Mouse (Mus musculus) regulatory T cell (primary cell): ENCODE measurements around the gene Kif22.
"Not testable (repeated sequence)": the region's sequence is repeated elsewhere in the genome, so short reads cannot be mapped to it uniquely, and the experiment has no call there.

Source experiments
- in situ Hi-C: fragments of 300-600 bp; cut with MboI, MseI; formaldehyde crosslinking; loops from one replicate; pipeline ENCODE4 v1.15.1; 2025; ENCODE audit warnings: high pct_unique_total_duplicates

Gene Kif22

GRCm38 (mm10) chr7:127041851-127042672, at the start of gene Kif22:
Gene Kif22, minus strand, starts transcription at chr7:127042471.
- in situ Hi-C loops: no loop called here

DNA sequence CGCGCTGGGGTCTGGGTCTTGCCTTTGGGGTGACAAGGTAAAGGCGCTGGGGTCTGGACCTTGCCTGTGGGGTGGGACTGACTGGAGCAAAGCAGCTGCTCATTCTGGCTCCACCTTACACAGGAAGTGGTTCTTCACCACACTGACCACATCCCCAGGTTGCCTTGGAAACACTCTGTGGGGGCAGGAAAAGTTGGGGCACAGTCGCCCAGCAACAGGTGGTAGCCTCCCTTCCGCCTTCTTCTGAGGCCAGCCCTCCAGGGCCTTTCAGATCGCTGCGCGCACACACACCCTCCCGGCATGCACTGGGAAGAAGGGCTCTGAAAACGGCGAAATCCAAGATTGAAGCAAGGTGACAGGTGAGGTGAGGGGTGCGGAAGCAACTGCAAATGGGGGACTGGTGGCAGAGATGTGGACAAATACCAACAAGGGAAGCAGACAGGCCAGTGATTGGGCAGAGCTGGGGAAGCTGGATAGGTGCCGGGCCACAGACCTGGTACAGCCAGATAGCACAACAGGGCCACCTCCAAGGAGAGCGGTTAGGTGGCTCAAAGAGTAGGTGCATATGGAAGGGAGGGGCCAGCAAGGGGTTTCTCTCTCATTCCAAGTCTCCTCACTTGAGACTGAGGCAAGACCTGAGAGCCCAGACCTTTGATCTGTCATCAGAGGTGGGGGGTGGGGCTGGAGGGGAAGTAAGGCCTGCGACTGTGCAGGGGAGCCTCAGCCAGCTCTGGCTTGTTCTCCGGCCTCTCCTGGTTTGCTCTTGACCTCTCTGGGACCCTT, 49.0 kb upstream of the Kif22 start, which contains the start of gene AI467606:
TSS of gene AI467606 (plus strand) at position 246 of the 783 bp plus-strand sequence.
- in situ Hi-C loops: no loop called here

GRCm38 (mm10) chr7:127090154-127091113, 48.2 kb upstream of the Kif22 start:
- in situ Hi-C loops: no loop called here

GRCm38 (mm10) chr7:127088901-127089845, 46.9 kb upstream of the Kif22 start:
- in situ Hi-C loops: no loop called here

GRCm38 (mm10) chr7:127088083-127088482, 45.8 kb upstream of the Kif22 start:
- in situ Hi-C loops: no loop called here

DNA sequence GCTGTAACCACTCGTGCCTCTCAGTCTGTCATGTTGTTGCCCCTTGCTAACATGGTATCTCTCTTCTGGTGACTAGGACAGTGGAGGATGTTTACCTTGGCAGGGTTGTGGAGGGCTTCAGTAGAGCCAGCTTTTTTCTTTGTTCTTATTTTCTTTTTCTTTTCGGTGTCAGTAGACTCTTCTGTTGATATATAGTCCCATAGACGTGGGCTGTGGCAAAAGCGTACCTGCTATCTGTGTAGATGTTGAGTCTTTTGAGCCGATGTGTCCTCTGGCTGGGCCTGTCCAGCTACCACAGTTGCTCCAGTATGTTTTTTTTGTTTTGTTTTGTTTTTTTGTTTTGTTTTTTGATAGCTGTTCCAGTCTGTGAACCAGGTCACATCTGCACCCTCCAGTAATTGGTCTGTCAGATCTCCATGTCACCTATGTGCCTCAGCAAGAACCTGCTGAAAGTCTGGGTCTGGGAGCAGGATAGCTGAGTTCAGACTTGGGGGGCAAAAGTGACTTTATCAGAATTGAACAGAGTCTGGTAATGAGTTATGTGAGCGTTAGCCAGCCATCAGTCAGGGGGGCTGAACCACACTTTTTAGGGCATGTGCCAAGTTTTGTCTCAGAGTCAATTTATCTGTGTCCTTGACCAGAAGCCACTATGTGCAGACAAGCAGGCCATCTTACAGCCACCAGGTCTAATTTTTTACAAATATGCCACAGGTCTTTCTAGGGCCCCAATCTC, 45.2 kb upstream of the Kif22 start, which contains the start of gene Zg16:
TSS of gene Zg16 (minus strand) at position 51 of the 733 bp plus-strand sequence.
- in situ Hi-C loops: not testable (repeated sequence)

- in situ Hi-C loops: not testable (repeated sequence)
These were observed 43.5 kb upstream of the Kif22 start for GRCm38 (mm10) chr7:127085751-127086150.

GRCm38 (mm10) chr7:127084794-127085193, 42.5 kb upstream of the Kif22 start:
- in situ Hi-C loops: no loop called here

- in situ Hi-C loops: no loop called here
These were observed 41.4 kb upstream of the Kif22 start for GRCm38 (mm10) chr7:127083689-127084088.

DNA sequence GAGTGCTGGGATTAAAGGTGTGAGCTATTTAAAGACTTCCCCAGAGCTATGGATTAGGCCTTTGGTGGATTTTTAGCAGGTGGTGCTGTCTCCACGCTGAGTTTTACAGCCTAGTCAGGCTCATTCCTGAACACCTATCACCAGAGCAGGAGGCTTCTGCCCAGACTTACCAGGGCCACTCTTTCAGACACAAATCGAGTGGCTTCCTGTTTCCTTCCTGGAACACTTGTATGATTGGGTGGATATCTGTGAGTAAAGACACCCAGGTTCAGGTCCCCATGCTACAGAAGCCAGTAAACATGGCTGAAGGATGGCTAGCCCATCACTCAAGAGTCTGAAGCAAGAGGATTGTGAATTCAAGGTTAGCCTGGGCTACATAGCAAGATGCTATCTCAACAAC, 40.7 kb upstream of the Kif22 start:
- in situ Hi-C loops: no loop called here

GRCm38 (mm10) chr7:127082271-127082670, 40.0 kb upstream of the Kif22 start:
- in situ Hi-C loops: no loop called here

DNA sequence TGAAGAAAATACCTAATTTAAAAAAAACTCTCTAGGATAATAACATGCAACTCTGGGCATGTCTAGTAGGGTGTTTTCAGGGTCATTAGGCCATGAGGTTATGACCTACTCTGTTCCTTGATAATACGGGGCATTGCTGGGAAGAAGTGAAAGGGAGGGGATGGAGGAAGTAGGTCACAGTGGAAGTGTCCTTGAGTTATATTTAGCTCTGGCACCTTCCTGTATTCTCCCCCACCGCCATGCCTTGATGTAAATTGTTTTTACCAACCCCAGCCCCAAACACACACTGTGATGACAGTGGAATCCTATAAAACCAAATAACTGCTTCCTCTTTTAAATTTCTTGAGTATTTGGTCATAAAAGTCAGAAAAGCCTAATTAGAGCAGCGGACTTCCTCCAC, 37.8 kb upstream of the Kif22 start:
- in situ Hi-C loops: no loop called here

DNA sequence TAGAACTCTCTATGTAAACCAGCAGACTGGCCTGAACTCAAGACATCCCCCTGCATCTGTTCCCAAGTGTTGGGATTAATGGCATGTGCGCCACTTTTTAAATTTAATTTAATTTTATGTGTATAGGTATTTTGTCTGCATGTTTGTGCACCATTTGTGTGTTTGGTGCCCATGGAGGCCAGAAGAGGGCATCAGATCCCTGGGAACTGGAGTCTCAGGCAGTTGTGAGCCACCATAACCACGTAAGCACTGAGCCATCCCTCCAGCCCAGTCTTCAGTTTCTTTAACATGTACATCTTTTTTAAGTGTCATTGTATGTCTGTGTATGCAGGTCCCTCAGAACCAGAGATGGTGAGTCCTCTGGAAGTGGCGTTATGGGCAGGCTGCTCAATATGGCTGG, 35.4 kb upstream of the Kif22 start:
- in situ Hi-C loops: no loop called here

GRCm38 (mm10) chr7:127076188-127076587, 33.9 kb upstream of the Kif22 start:
- in situ Hi-C loops: no loop called here

DNA sequence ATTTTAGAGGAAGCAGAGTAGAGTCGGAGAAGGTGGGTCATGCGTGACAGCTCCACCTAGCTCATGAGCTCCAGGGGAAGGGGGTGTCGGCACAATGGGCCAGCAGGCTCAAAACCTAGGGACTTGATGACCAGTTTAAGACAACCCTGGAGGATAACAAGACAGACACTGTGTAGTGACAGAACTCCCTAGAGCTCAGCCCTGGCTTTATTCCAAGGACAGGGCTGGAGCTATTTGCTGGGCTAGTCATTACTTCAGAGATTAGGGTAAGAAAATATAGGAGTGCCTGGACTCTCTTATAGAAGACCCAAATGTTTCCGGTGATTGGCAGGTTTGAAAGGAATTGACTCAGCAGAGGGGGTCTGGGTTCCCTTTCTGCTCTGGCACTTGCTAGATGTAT, 30.9 kb upstream of the Kif22 start:
- in situ Hi-C loops: no loop called here

- in situ Hi-C loops: no loop called here
These were observed 28.7 kb upstream of the Kif22 start for GRCm38 (mm10) chr7:127070871-127071413.

GRCm38 (mm10) chr7:127066317-127066716, 24.0 kb upstream of the Kif22 start:
- in situ Hi-C loops: loop anchor here (5.0 kb wide), 1 partner anchor 41 kb away; no protein-coding TSS in a partner anchor

- in situ Hi-C loops: loop anchor here (5.0 kb wide), 1 partner anchor 42 kb away; no protein-coding TSS in a partner anchor
These were observed 23.3 kb upstream of the Kif22 start for GRCm38 (mm10) chr7:127065538-127065937.

DNA sequence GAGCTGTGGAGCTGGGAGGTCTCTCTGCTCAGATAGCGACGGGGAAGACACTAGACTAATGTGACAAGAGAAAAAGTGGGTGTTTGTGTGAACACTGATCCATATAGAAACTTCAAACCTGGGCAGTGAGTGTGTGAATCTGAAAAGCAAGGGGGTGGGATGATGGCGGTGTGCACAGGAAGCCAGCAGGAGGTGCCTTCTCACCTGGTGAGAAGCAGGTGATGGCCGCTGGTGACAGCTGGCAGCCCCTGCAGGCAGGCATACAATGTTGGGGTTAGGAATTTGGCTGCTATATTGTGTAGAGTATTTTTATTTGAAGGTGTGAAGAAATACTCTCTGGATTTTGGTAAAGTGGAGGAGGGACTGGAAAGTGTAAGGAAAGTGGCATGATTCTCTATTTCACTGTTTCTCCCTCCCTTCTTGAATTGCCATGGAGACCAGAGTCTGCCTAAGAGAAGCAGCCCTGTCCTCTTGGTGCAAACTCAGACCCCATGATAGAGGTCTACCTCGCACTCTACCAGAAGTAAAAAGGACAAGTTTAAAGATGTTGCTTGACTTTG, 12.8 kb upstream of the Kif22 start:
- in situ Hi-C loops: no loop called here
